Mouse (Mus musculus): ENCODE results near the gene En2.

DNA sequence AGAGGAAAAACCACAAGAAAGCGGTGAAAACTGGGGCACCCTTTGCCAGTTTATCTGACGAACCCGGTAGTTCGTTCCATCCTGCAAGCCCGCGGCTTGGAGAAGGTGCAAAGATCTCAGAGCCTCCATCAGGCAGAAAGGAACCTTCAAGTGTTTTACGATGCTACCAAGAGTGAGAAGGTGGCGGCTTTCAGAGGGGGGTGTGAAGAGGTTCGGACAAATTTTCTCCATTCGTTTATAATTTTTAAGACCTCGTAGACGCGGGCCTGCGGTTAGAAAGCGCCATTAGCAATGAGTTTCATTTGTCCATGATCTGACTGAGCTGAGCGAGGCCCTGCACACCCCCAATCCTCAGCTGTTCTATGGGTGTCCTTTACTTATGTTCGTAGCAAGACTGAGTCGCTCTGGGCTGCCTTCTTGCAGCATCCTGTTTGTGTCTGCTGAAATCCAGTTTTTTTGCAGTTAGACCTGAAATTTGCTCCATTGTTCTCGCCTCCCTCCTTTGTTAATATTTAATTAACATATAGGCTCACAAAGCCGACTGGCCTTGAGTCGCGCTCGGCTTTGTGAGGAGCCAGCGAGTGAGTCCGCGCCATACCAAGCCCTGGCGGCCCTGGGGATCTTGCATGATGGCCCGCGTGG, 2.2 kb downstream of the En2 start:
- TF ChIP-seq CTCF (IDR thresholded peaks at IDR 0.05; ENCODE audit: borderline replicate concordance, insufficient read depth, low read length) (no peak), POLR2A (IDR thresholded peaks at IDR 0.05; ENCODE audit: low read depth, low read length) (no peak)
